Mouse (Mus musculus) intestine, embryonic 14.5 days (tissue): Measurements from ENCODE around the gene Tsnaxip1. TPM values are rescaled to one million over a fixed set of nuclear protein-coding genes. Genes with fewer than 3 reads are reported as not detected.
A peak's percentile ranks its signal among the peaks of the same experiment; 100 is the strongest.

ENCODE experiments used
- ATAC-seq: fragments of 200-750 bp; cut with Nextera tagmentation; replicated peaks from 2 replicates; pipeline ENCODE4 v1.8.0; 2017; ENCODE audit warnings: low read depth, moderate number of reproducible peaks, moderate TSS enrichment, moderate library complexity; ENCODE audit not compliant: low FRiP score, low TSS enrichment
- DNase-seq: peaks from one replicate; pipeline ENCODE4 v3.0.0-alpha.2; 2018; ENCODE audit warnings: low spot score
- H3K27ac ChIP-seq: fragments of 300-500 bp; sonication (generic); 2 replicates; pipeline ENCODE4 v1.5.1; 2014; ENCODE audit warnings: low read depth, mild to moderate bottlenecking, control low read depth
- H3K27me3 ChIP-seq: fragments of 300-500 bp; sonication (generic); replicated peaks from 2 replicates; pipeline ENCODE4 v1.6.1; 2014; ENCODE audit warnings: low read length, control low read depth; ENCODE audit not compliant: control insufficient read depth, insufficient read depth
- H3K36me3 ChIP-seq: fragments of 300-500 bp; sonication (generic); 2 replicates; pipeline ENCODE4 v1.6.1; 2014; ENCODE audit warnings: low read length, control low read depth; ENCODE audit not compliant: control insufficient read depth, insufficient read depth
- H3K4me1 ChIP-seq: fragments of 300-500 bp; sonication (generic); replicated peaks from 2 replicates; pipeline ENCODE4 v1.6.1; 2014; ENCODE audit warnings: low read length, control low read depth, mixed read lengths; ENCODE audit not compliant: control insufficient read depth, insufficient read depth
- H3K4me2 ChIP-seq: fragments of 300-500 bp; sonication (generic); 2 replicates; pipeline ENCODE4 v1.6.1; 2014; ENCODE audit warnings: low read length
- H3K4me3 ChIP-seq: fragments of 300-500 bp; sonication (generic); 2 replicates; pipeline ENCODE4 v1.5.1; 2014; ENCODE audit warnings: low read depth, low read length, control low read depth, mixed read lengths
- H3K9ac ChIP-seq: fragments of 300-500 bp; sonication (generic); 2 replicates; pipeline ENCODE4 v1.6.1; 2014; ENCODE audit warnings: mild to moderate bottlenecking, low read length
- H3K9me3 ChIP-seq: fragments of 300-500 bp; sonication (generic); 2 replicates; pipeline ENCODE4 v1.6.1; 2016; ENCODE audit warnings: low read length, control low read depth; ENCODE audit not compliant: control insufficient read depth
- WGBS: fragments of 180-500 bp; shearing (Covaris S2); extraction: QIAGEN DNeasy Blood & Tissue Kit; methylation state at CpG from one replicate; pipeline ENCODE4 v1.1.7; 2014; 5-methylcytosine and 5-hydroxymethylcytosine counted together
- polyA plus RNA-seq: library from polyadenylated mRNA; unstranded; fragments of >200 nt; fragmentation: Nextera tagmentation; extraction: Ambion mirVana; gene quantifications from 2 replicates; pipeline ENCODE4 v1.2.1, GENCODE M21; 2014

The Tsnaxip1 gene
- polyA plus RNA-seq = 0.11 TPM in 1 of 2 replicates, not detected in the other

- DNase-seq (peak; percentile 99), ATAC-seq (peak; percentile 99)
- no peaks in the 10 kb centered on the region for H3K27me3 ChIP-seq
- WGBS = under 1% methylated on average over 52 of the region's 52 CpGs
- peak within 1 kb of the TSS; percentile 55 for H3K27ac ChIP-seq
- H3K4me2 ChIP-seq = peak within 1 kb of the TSS; percentile 87
- no peaks in the 10 kb centered on the region for H3K9me3 ChIP-seq
- peaks cover 30% of the 10 kb centered on the region for H3K36me3 ChIP-seq
- H3K9ac ChIP-seq = peak within 1 kb of the TSS; percentile 86
- H3K4me1 ChIP-seq = peaks cover 11% of the 10 kb centered on the region
- peak within 1 kb of the TSS; percentile 88 for H3K4me3 ChIP-seq
These were observed at the start of gene Tsnaxip1, which contains the start of gene Ranbp10 for GRCm38 (mm10) chr8:105826861-105827848. TSS of gene Tsnaxip1 (plus strand) at chr8:105827731. TSS of gene Ranbp10 (minus strand) at chr8:105827350.

- WGBS = 92% methylated on average over 2 of the region's 2 CpGs
- Histone ChIP-seq H3K4me1 (no peaks in the 10 kb centered on the region), H3K4me3 (no peak overlapping the region), H3K9me3 (no peaks in the 10 kb centered on the region), H3K4me2 (no peak overlapping the region), H3K27ac (no peak overlapping the region), H3K9ac (no peak overlapping the region), H3K27me3 (no peaks in the 10 kb centered on the region), H3K36me3 (peaks cover 83% of the 10 kb centered on the region)
- DNase-seq (no peak), ATAC-seq (no peak)
These were observed 49.7 kb upstream of the Tsnaxip1 start for GRCm38 (mm10) chr8:105777833-105778232.

DNA sequence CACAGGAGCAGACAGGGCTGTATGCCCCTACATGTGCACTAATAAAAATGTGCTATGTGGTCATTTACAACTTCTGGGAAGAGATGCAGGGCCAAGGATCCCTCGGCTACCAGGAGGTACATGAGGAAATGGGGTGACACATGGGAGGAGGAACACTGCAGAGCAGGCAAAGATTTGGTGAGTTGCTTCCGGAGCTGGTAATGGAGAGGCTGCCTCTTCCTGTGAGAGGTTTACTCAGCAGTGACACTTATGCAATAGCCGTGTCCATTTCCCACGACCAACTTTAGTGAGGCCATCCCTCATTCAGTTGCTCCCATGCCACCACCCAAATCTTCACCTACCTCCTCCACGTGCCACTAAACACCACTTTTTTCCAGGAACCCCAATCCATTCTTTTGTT is 47.2 kb upstream of the Tsnaxip1 start:
- 91% methylated on average over 5 of the region's 5 CpGs for WGBS
- no peak for ATAC-seq

GRCm38 (mm10) chr8:105788241-105788640 is 39.3 kb upstream of the Tsnaxip1 start:
- H3K27me3 ChIP-seq = no peaks in the 10 kb centered on the region
- peaks cover 21% of the 10 kb centered on the region for H3K36me3 ChIP-seq
- no peaks in the 10 kb centered on the region for H3K9me3 ChIP-seq
- DNase-seq = peak; percentile 75
- H3K4me2 ChIP-seq = no peak overlapping the region
- no peak overlapping the region for H3K4me3 ChIP-seq
- H3K4me1 ChIP-seq = no peaks in the 10 kb centered on the region
- H3K9ac ChIP-seq = no peak overlapping the region
- WGBS = 92% methylated on average over 2 of the region's 2 CpGs
- ATAC-seq = no peak
- no peak overlapping the region for H3K27ac ChIP-seq

More for the DNA sequence above, 47.2 kb upstream of the Tsnaxip1 start:
- no peak overlapping the region for H3K27ac ChIP-seq
- H3K9me3 ChIP-seq = no peaks in the 10 kb centered on the region
- no peak overlapping the region for H3K4me2 ChIP-seq
- no peaks in the 10 kb centered on the region for H3K27me3 ChIP-seq
- H3K4me1 ChIP-seq = no peaks in the 10 kb centered on the region
- DNase-seq = no peak
- no peak overlapping the region for H3K4me3 ChIP-seq
- H3K36me3 ChIP-seq = peaks cover 64% of the 10 kb centered on the region
- H3K9ac ChIP-seq = no peak overlapping the region

GRCm38 (mm10) chr8:105788927-105789326 is 38.6 kb upstream of the Tsnaxip1 start:
- WGBS = 63% methylated on average over 4 of the region's 4 CpGs
- ATAC-seq = no peak
- H3K9me3 ChIP-seq = no peaks in the 10 kb centered on the region
- no peak overlapping the region for H3K27ac ChIP-seq
- no peak overlapping the region for H3K4me2 ChIP-seq
- peaks cover 21% of the 10 kb centered on the region for H3K36me3 ChIP-seq
- no peak overlapping the region for H3K4me3 ChIP-seq
- no peaks in the 10 kb centered on the region for H3K27me3 ChIP-seq
- no peak for DNase-seq
- H3K4me1 ChIP-seq = no peaks in the 10 kb centered on the region
- no peak overlapping the region for H3K9ac ChIP-seq

- Histone ChIP-seq H3K9me3 (no peaks in the 10 kb centered on the region), H3K4me3 (no peak overlapping the region), H3K36me3 (peaks cover 20% of the 10 kb centered on the region), H3K4me2 (no peak overlapping the region), H3K9ac (no peak overlapping the region), H3K27ac (no peak overlapping the region), H3K27me3 (no peaks in the 10 kb centered on the region), H3K4me1 (no peaks in the 10 kb centered on the region)
- ATAC-seq (no peak), DNase-seq (no peak)
These were observed 37.9 kb upstream of the Tsnaxip1 start for GRCm38 (mm10) chr8:105789626-105790025.

- DNase-seq = no peak
- Histone ChIP-seq H3K4me2 (no peak overlapping the region), H3K4me1 (no peaks in the 10 kb centered on the region), H3K36me3 (no peaks in the 10 kb centered on the region), H3K4me3 (no peak overlapping the region), H3K9me3 (no peaks in the 10 kb centered on the region), H3K27me3 (no peaks in the 10 kb centered on the region), H3K27ac (no peak overlapping the region), H3K9ac (no peak overlapping the region)
- no peak for ATAC-seq
- 93% methylated on average over 1 of the region's 1 CpGs for WGBS
These were observed 34.2 kb upstream of the Tsnaxip1 start for GRCm38 (mm10) chr8:105793331-105793730.

GRCm38 (mm10) chr8:105794009-105794598 is 33.4 kb upstream of the Tsnaxip1 start:
- H3K4me1 ChIP-seq = peaks cover 6% of the 10 kb centered on the region
- WGBS = 68% methylated on average over 3 of the region's 3 CpGs
- H3K9ac ChIP-seq = no peak overlapping the region
- H3K4me3 ChIP-seq = no peak overlapping the region
- no peaks in the 10 kb centered on the region for H3K27me3 ChIP-seq
- H3K9me3 ChIP-seq = no peaks in the 10 kb centered on the region
- no peak overlapping the region for H3K4me2 ChIP-seq
- DNase-seq (no peak), ATAC-seq (no peak; the same call in 1 of the 2 replicates)
- H3K27ac ChIP-seq = no peak overlapping the region
- no peaks in the 10 kb centered on the region for H3K36me3 ChIP-seq
